In the genomic region with DNA sequence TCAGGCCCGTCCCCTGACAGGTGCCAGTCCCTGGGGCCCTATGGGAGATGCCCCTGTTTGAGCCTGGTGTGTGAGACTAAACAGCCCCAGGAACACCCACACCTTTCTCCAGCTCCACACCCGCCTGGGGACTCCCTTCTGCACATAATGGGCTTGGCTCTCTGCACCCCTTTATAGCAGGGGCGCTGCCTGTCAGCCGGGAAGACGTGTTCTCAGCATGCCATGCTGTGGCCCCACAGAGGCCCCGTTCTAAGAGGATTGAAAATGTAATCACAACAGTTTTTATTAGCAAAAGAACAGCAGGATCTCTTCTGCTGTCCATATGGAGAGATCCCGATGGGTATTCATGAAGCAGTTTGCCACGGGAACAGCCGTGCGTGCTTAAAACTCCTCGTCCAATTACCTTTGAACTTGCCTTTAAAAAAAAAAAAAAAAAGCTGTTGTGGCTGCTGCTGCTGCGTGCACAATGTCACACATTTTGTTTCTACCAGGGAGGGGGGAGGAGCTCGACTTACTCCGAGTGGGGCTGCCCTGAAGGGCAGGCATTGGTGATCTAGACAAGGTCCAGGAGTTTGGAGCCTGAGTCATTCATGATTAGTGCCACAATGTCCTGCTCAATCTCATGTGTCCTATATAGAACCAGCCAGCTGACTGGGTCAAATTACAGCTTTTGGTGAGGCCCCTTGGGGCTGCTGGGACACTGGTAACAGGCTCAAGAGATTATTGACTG, we compare ENCODE assay signal across 10 mouse cellular contexts.
A peak's percentile ranks its signal among the peaks of the same experiment; 100 is the strongest.
DNase-seq lines count a peak whose midpoint lies in the region; ATAC-seq lines count a peak whose summit lies in the region.
"Had no signal": no experiment of that assay in that cellular context is flagged by ENCODE, and none has a peak within 500 bp of the region (broad histone marks: within the 10 kb centered on the region; RNA-seq: fewer than 3 reads in every experiment).

No protein-coding gene starts in this region.

- peaks cover 6% of the 10 kb centered on the region for H3K4me1 ChIP-seq in kidney, embryonic 14.5 days (ENCODE audit: control insufficient read depth, insufficient read depth, low read length)
- peaks cover 15% of the 10 kb centered on the region for H3K4me1 ChIP-seq in forebrain, embryonic 11.5 days (replicated peaks; ENCODE audit: control insufficient read depth, insufficient read depth, low read length)
- H3K4me1 ChIP-seq in hindbrain, embryonic 13.5 days (replicated peaks) = peaks cover 20% of the 10 kb centered on the region
- H3K4me1 ChIP-seq in neural tube, embryonic 12.5 days = peaks cover 18% of the 10 kb centered on the region
- H3K4me1 ChIP-seq: liver, embryonic 15.5 days had no signal

- H3K36me3 ChIP-seq in kidney, embryonic 14.5 days (ENCODE audit: control insufficient read depth, insufficient read depth, low read length) = no peaks in the 10 kb centered on the region
- H3K36me3 ChIP-seq in forebrain, embryonic 11.5 days (ENCODE audit: control insufficient read depth, insufficient read depth, low read length) = no peaks in the 10 kb centered on the region
- H3K36me3 ChIP-seq in hindbrain, embryonic 13.5 days = no peaks in the 10 kb centered on the region
- no peaks in the 10 kb centered on the region for H3K36me3 ChIP-seq in neural tube, embryonic 12.5 days
- H3K36me3 ChIP-seq: G1E; liver, embryonic 15.5 days had no signal

- no peak for DNase-seq in kidney, adult 11 months
- DNase-seq in forebrain, embryonic 11.5 days (ENCODE audit: low spot score) = peak; percentile 53
- DNase-seq in natural killer cell, adult 2 months (ENCODE audit: low spot score in 2 of 2) = no peak
- no peak for DNase-seq in cerebellum, postnatal 10 days
- no peak for DNase-seq in left cerebral cortex, postnatal 4 days

- no peaks in the 10 kb centered on the region for H3K9me3 ChIP-seq in kidney, embryonic 14.5 days (ENCODE audit: control insufficient read depth, low read length)
- no peaks in the 10 kb centered on the region; the same call in 1 of the 2 replicates for H3K9me3 ChIP-seq in forebrain, embryonic 11.5 days (ENCODE audit: control insufficient read depth, low read length)
- H3K9me3 ChIP-seq in hindbrain, embryonic 13.5 days = 0 out of 2 replicates have a peak, but pooled peaks cover 5% of the 10 kb centered on the region
- peaks cover 6% of the 10 kb centered on the region; the same call in 1 of the 2 replicates for H3K9me3 ChIP-seq in neural tube, embryonic 12.5 days
- H3K9me3 ChIP-seq: liver, embryonic 15.5 days had no signal

- 0 out of 2 replicates have a peak overlapping the region, but pooled peaks have one; percentile 10 for H3K4me2 ChIP-seq in kidney, embryonic 14.5 days (replicated peaks; ENCODE audit: low read depth, low read length)
- peak overlapping the region; percentile 15; the same call in 1 of the 2 replicates for H3K4me2 ChIP-seq in forebrain, embryonic 11.5 days (ENCODE audit: low read depth, low read length, severe bottlenecking)
- no peak overlapping the region for H3K4me2 ChIP-seq in hindbrain, embryonic 13.5 days
- 0 out of 2 replicates have a peak overlapping the region, but pooled peaks have one; percentile 4 for H3K4me2 ChIP-seq in neural tube, embryonic 12.5 days (replicated peaks)
- H3K4me2 ChIP-seq: liver, embryonic 15.5 days had no signal

- 33% methylated on average over 14 of the region's 14 CpGs for WGBS in kidney, embryonic 14.5 days
- WGBS in forebrain, embryonic 11.5 days = 14% methylated on average over 14 of the region's 14 CpGs
- 11% methylated on average over 14 of the region's 14 CpGs for WGBS in hindbrain, embryonic 13.5 days
- WGBS in neural tube, embryonic 12.5 days = 18% methylated on average over 14 of the region's 14 CpGs

- ATAC-seq in kidney, embryonic 14.5 days (ENCODE audit: low FRiP score, low TSS enrichment) = peak; percentile 69
- ATAC-seq in forebrain, embryonic 11.5 days (replicated peaks; ENCODE audit: low FRiP score) = peak; percentile 74
- ATAC-seq in hindbrain, embryonic 13.5 days (ENCODE audit: low FRiP score) = 0 out of 2 replicates have a peak, but pooled peaks have one; percentile 46
- ATAC-seq in neural tube, embryonic 12.5 days (ENCODE audit: low FRiP score, low read depth) = peak; percentile 37; the same call in 1 of the 2 replicates

- H3K4me3 ChIP-seq in kidney, embryonic 14.5 days (ENCODE audit: low read length) = no peak overlapping the region
- H3K4me3 ChIP-seq in forebrain, embryonic 11.5 days (ENCODE audit: low read depth, low read length) = no peak overlapping the region
- H3K4me3 ChIP-seq in hindbrain, embryonic 13.5 days = no peak overlapping the region
- H3K4me3 ChIP-seq in neural tube, embryonic 12.5 days = no peak overlapping the region
- H3K4me3 ChIP-seq: liver, embryonic 15.5 days had no signal

- intact Hi-C loops in left cerebral cortex, postnatal 4 days (cut with DNase I) = no loop called here

- no peak overlapping the region for H3K27ac ChIP-seq in kidney, embryonic 14.5 days (ENCODE audit: low read depth, low read length)
- H3K27ac ChIP-seq in forebrain, embryonic 11.5 days (ENCODE audit: low read depth, low read length) = peak overlapping the region; percentile 74
- peak overlapping the region; percentile 46 for H3K27ac ChIP-seq in hindbrain, embryonic 13.5 days
- no peak overlapping the region for H3K27ac ChIP-seq in neural tube, embryonic 12.5 days
- H3K27ac ChIP-seq: liver, embryonic 15.5 days had no signal

- no peak overlapping the region for H3K9ac ChIP-seq in kidney, embryonic 14.5 days (ENCODE audit: low read depth, low read length)
- H3K9ac ChIP-seq in forebrain, embryonic 11.5 days (ENCODE audit: low read length) = peak overlapping the region; percentile 16; the same call in 1 of the 2 replicates
- H3K9ac ChIP-seq in hindbrain, embryonic 13.5 days = no peak overlapping the region
- no peak overlapping the region for H3K9ac ChIP-seq in neural tube, embryonic 12.5 days
- H3K9ac ChIP-seq: liver, embryonic 15.5 days had no signal

- no peaks in the 10 kb centered on the region for H3K27me3 ChIP-seq in kidney, embryonic 14.5 days (ENCODE audit: control insufficient read depth, insufficient read depth, low read length)
- H3K27me3 ChIP-seq in forebrain, embryonic 11.5 days (ENCODE audit: control insufficient read depth, insufficient read depth, low read length) = no peaks in the 10 kb centered on the region
- no peaks in the 10 kb centered on the region for H3K27me3 ChIP-seq in hindbrain, embryonic 13.5 days
- no peaks in the 10 kb centered on the region for H3K27me3 ChIP-seq in neural tube, embryonic 12.5 days (replicated peaks)
- H3K27me3 ChIP-seq: liver, embryonic 15.5 days had no signal

Comparison
In these comparisons a context has a peak if more than half of its experiments do, and no peak if none do; other contexts are left out.
1. H3K27ac ChIP-seq: peak in forebrain, embryonic 11.5 days (single experiment) and hindbrain, embryonic 13.5 days (single experiment); none in kidney, embryonic 14.5 days (single experiment) and neural tube, embryonic 12.5 days (single experiment).
2. Peak in every context shown above with its lines, with median percentiles within 50 percentile points of each other: ATAC-seq.